Mouse (Mus musculus) forebrain, embryonic 12.5 days (tissue): ENCODE data around the gene Fam3c. TPM values are rescaled to one million over a fixed set of nuclear protein-coding genes. Genes with fewer than 3 reads are reported as not detected.
A peak's percentile ranks its signal among the peaks of the same experiment; 100 is the strongest.

Experiments used
- ATAC-seq: fragments of 200-750 bp; cut with Nextera tagmentation; 2 replicates; pipeline ENCODE4 v1.8.0; 2017; ENCODE audit warnings: moderate TSS enrichment; ENCODE audit not compliant: low FRiP score
- H3K27ac ChIP-seq: fragments of 300-500 bp; sonication (generic); 2 replicates; pipeline ENCODE4 v1.5.1; 2016; ENCODE audit warnings: mild to moderate bottlenecking
- H3K27me3 ChIP-seq: fragments of 300-500 bp; sonication (generic); 2 replicates; pipeline ENCODE4 v1.6.1; 2016; ENCODE audit warnings: mild to moderate bottlenecking
- H3K36me3 ChIP-seq: fragments of 300-500 bp; sonication (generic); replicated peaks from 2 replicates; pipeline ENCODE4 v1.6.1; 2016; ENCODE audit warnings: mild to moderate bottlenecking
- H3K4me1 ChIP-seq: fragments of 300-500 bp; sonication (generic); 2 replicates; pipeline ENCODE4 v1.6.1; 2016
- H3K4me2 ChIP-seq: fragments of 300-500 bp; sonication (generic); 2 replicates; pipeline ENCODE4 v1.6.1; 2016; ENCODE audit warnings: mild to moderate bottlenecking, moderate library complexity
- H3K4me3 ChIP-seq: fragments of 300-500 bp; sonication (generic); replicated peaks from 2 replicates; pipeline ENCODE4 v1.5.1; 2016; ENCODE audit warnings: mild to moderate bottlenecking
- H3K9ac ChIP-seq: fragments of 300-500 bp; sonication (generic); 2 replicates; pipeline ENCODE4 v1.6.1; 2016; ENCODE audit warnings: mild to moderate bottlenecking
- H3K9me3 ChIP-seq: fragments of 300-500 bp; sonication (generic); 2 replicates; pipeline ENCODE4 v1.6.1; 2016
- WGBS: fragments of 180-500 bp; shearing (Covaris S2); methylation state at CpG from one replicate; pipeline ENCODE4 v1.1.7; 2016; 5-methylcytosine and 5-hydroxymethylcytosine counted together
- polyA plus RNA-seq: library from polyadenylated mRNA; unstranded; fragments of >200 nt; fragmentation: Nextera tagmentation; extraction: Ambion mirVana; gene quantifications from 2 replicates; pipeline ENCODE4 v1.2.1, GENCODE M21; 2016

Gene Fam3c
- 27.6 and 29.1 TPM in 2 replicates for polyA plus RNA-seq

DNA sequence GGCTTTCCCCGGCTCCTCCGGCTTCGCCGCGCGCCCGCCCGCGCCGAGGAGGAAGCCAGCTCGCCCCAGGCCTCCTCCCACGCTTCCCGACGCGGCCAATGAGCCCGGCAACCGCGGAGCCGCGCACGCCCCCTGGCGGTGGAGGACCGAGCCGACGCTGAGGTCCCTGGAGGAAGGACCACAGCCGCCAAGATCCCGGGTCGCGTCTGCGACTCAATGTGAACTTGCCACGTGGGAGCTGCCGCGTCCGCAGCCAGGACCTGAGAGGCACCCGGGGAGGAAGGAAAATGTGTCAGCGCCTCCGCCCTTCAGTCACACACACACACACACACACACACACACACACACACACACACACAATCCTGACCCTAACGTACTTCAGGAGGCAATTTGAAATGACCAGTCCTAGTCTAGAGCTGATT is at the start of gene Fam3c:
Gene Fam3c (minus strand): TSS at position 158 of the 422 bp plus-strand sequence.
- peak; percentile 99 for ATAC-seq
- peak within 1 kb of the TSS; percentile 71 for H3K9ac ChIP-seq
- H3K27me3 ChIP-seq = no peaks in the 10 kb centered on the region
- H3K27ac ChIP-seq = peak within 1 kb of the TSS; percentile 82
- 0% methylated on average over 27 of the region's 38 CpGs for WGBS
- H3K9me3 ChIP-seq = no peaks in the 10 kb centered on the region
- peak within 1 kb of the TSS; percentile 57 for H3K4me2 ChIP-seq
- H3K36me3 ChIP-seq = no peaks in the 10 kb centered on the region
- H3K4me3 ChIP-seq = peak within 1 kb of the TSS; percentile 56
- peaks cover 15% of the 10 kb centered on the region for H3K4me1 ChIP-seq

DNA sequence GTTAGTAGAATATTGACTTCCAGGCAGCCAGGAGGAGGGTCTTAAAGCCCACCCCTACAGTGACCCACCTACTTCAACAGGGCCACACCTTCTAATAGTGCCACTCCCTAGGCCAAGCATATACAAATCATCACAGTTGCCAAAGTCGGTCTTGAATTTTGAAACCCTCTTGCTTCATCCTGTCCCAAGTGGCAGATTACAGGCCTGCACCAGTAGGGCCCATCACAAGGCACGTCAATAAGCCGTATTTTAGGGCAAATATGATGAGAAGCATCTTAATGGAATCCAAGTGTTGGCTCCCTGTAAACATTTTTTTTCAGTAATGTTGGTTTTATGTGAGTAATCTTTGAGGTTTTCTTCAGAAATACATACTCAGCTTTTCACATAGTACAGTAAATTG is 49.0 kb upstream of the Fam3c start:
- H3K4me3 ChIP-seq = no peak overlapping the region
- H3K4me1 ChIP-seq = no peaks in the 10 kb centered on the region
- H3K4me2 ChIP-seq = no peak overlapping the region
- no peak overlapping the region for H3K9ac ChIP-seq
- no peak overlapping the region for H3K27ac ChIP-seq
- 84% methylated on average over 3 of the region's 3 CpGs for WGBS
- H3K27me3 ChIP-seq = no peaks in the 10 kb centered on the region
- no peaks in the 10 kb centered on the region for H3K36me3 ChIP-seq
- no peaks in the 10 kb centered on the region for H3K9me3 ChIP-seq
- ATAC-seq = no peak

DNA sequence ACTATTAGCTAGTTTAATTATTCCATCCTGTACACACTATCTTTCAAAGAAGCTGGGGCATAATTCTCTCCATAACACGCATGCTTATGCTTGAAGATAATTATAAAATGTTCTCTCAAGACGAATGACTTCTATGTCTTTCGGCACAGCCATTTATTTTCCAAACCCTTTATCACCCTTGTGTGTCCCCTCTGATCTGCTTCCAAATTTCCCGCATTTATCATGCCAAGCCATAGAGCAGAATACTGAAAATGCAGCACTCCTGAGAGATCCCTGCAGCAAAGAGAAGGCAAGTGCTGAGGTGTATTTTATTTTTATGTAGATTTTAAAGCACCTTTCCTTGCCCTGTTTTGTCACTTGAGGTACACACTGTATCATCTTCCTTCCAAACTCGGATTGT is 47.7 kb upstream of the Fam3c start:
- no peaks in the 10 kb centered on the region for H3K36me3 ChIP-seq
- H3K4me1 ChIP-seq = no peaks in the 10 kb centered on the region
- H3K9ac ChIP-seq = no peak overlapping the region
- no peak overlapping the region for H3K4me2 ChIP-seq
- H3K4me3 ChIP-seq = no peak overlapping the region
- H3K27ac ChIP-seq = no peak overlapping the region
- no peaks in the 10 kb centered on the region for H3K27me3 ChIP-seq
- 90% methylated on average over 5 of the region's 5 CpGs for WGBS
- no peaks in the 10 kb centered on the region for H3K9me3 ChIP-seq
- ATAC-seq = no peak

DNA sequence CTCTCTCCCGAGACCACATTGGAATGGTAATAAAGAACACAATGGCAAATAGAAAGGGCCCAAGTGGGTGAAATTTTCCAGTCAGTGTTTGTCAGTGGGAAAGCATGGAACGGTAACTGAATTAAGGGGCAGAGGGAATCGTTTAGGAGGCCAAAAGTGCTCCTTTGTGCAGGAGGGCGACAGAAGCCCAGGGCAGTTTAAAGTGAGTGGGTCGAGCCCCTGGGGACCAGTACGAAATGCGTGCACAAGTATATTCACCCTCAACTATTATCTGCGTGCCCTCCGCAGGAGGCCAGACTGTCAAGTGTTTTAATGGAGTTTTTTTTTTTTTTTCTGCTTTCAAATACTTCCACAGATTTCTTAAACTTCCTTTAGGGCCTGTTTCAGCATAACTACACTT is 47.3 kb upstream of the Fam3c start:
- H3K4me1 ChIP-seq = no peaks in the 10 kb centered on the region
- no peak overlapping the region for H3K27ac ChIP-seq
- H3K9me3 ChIP-seq = no peaks in the 10 kb centered on the region
- no peak overlapping the region for H3K4me2 ChIP-seq
- H3K4me3 ChIP-seq = no peak overlapping the region
- H3K9ac ChIP-seq = no peak overlapping the region
- no peaks in the 10 kb centered on the region for H3K27me3 ChIP-seq
- no peaks in the 10 kb centered on the region for H3K36me3 ChIP-seq
- no peak for ATAC-seq
- 59% methylated on average over 9 of the region's 9 CpGs for WGBS

DNA sequence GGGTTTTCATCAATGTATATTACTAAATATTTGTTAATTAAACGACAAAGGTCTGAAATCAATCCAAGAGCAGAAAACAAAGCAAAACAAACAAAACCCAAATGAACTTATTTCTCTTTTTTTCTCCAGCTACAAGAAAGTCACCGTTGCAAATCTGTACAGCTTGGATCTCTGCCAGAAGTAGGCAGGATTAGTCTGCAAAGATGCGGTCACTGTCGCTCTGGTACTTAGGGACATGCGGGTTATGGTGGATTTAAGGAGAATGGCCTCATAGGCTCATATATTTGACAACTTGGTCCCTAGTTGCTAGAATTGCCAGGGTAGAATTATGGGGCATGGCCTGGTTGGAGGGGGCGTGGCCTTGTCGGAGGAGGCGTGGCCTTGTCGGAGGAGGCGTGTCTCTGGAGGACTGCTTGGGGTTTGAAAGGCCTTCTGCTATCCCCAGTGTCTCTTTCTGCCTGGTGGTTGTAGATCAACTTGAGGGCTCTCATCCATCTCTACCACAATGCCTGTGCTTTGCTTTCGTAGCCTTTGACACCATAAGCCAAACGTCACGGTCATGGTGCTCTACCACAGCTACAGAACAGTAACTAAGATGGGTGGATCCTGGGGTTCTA is 46.6 kb upstream of the Fam3c start:
- WGBS = 86% methylated on average over 13 of the region's 13 CpGs
- no peaks in the 10 kb centered on the region for H3K27me3 ChIP-seq
- H3K4me2 ChIP-seq = no peak overlapping the region
- H3K9ac ChIP-seq = no peak overlapping the region
- no peak overlapping the region for H3K4me3 ChIP-seq
- ATAC-seq = no peak
- H3K9me3 ChIP-seq = no peaks in the 10 kb centered on the region
- H3K4me1 ChIP-seq = no peaks in the 10 kb centered on the region
- H3K36me3 ChIP-seq = no peaks in the 10 kb centered on the region
- H3K27ac ChIP-seq = no peak overlapping the region

DNA sequence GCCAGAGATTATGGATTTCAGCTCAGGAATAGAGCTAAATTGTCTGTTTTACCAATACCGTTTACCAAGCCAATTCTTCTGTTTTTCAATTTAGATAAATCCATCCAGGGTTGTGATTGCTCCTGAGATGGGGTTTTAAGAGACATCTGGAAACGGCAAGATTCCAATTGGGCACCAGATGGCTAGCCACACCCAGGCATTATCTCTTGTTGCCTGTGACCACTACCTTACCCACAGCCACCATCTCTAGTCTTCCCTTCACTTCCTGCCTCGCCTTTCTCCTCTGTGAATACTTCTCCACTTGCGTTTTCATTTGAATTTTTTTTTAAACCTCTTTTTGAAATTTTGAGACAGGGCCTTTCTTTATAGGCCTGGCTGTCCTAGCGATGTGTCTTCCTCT is 46.0 kb upstream of the Fam3c start:
- Histone ChIP-seq H3K4me3 (no peak overlapping the region), H3K4me2 (no peak overlapping the region), H3K27ac (no peak overlapping the region), H3K27me3 (no peaks in the 10 kb centered on the region), H3K9ac (no peak overlapping the region), H3K36me3 (no peaks in the 10 kb centered on the region), H3K9me3 (no peaks in the 10 kb centered on the region), H3K4me1 (no peaks in the 10 kb centered on the region)
- WGBS = 90% methylated on average over 5 of the region's 5 CpGs
- no peak for ATAC-seq

DNA sequence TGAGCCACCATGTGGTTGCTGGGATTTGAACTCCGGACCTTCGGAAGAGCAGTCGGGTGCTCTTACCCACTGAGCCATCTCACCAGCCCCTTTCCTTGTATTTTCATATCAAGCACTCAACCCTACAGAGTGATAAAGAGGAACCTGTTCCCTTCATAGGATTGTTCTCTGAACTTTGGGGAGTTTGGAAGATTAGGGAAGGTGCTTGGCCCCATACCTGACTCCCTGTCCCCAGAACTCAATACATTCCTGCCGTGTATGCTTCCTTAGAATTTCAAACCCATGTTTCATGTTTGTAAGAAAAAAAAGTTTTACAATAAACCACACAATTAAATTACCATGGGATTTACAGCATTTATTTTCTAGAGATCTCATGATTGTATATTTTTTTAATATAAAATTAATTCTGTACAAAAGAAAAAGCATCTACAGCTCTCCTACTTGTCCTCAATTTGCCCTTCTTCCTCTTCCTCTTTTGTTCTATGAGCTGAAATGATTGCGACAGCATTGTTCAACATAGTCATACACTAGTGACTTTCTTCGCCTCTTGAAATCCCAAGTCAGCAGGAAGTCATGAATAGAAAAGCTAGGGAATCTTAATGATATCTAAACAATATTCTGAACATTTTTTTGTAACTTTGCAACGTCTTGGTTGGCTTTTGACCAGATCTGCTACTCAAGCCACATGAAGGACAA is 42.2 kb upstream of the Fam3c start:
- H3K27ac ChIP-seq = no peak overlapping the region
- no peak overlapping the region for H3K9ac ChIP-seq
- H3K36me3 ChIP-seq = no peaks in the 10 kb centered on the region
- no peaks in the 10 kb centered on the region for H3K4me1 ChIP-seq
- H3K4me2 ChIP-seq = no peak overlapping the region
- H3K9me3 ChIP-seq = no peaks in the 10 kb centered on the region
- H3K4me3 ChIP-seq = no peak overlapping the region
- H3K27me3 ChIP-seq = no peaks in the 10 kb centered on the region
- 92% methylated on average over 7 of the region's 7 CpGs for WGBS
- no peak for ATAC-seq

DNA sequence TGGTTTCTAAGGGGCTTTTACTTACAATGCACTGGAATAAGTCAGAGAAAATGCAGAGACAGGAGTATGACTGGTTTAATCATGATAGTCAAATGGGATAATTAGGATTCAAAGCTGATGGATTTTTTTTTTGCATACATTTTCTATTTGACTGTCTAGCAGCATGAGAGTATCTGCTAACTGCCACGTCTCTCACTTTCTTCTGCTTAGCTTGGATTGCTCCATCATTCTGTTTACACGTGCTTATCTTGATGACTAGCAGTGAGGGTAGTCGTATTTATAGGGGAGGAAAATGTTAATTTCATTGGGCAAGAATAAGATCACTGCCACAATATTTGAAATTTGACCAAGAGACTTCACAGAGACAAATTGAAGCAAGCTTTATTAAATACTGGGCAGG is 39.2 kb upstream of the Fam3c start:
- H3K9me3 ChIP-seq = no peaks in the 10 kb centered on the region
- no peaks in the 10 kb centered on the region for H3K27me3 ChIP-seq
- no peak overlapping the region for H3K27ac ChIP-seq
- 81% methylated on average over 3 of the region's 3 CpGs for WGBS
- no peak overlapping the region for H3K9ac ChIP-seq
- H3K4me2 ChIP-seq = no peak overlapping the region
- ATAC-seq = no peak
- no peaks in the 10 kb centered on the region for H3K36me3 ChIP-seq
- H3K4me3 ChIP-seq = no peak overlapping the region
- H3K4me1 ChIP-seq = no peaks in the 10 kb centered on the region

DNA sequence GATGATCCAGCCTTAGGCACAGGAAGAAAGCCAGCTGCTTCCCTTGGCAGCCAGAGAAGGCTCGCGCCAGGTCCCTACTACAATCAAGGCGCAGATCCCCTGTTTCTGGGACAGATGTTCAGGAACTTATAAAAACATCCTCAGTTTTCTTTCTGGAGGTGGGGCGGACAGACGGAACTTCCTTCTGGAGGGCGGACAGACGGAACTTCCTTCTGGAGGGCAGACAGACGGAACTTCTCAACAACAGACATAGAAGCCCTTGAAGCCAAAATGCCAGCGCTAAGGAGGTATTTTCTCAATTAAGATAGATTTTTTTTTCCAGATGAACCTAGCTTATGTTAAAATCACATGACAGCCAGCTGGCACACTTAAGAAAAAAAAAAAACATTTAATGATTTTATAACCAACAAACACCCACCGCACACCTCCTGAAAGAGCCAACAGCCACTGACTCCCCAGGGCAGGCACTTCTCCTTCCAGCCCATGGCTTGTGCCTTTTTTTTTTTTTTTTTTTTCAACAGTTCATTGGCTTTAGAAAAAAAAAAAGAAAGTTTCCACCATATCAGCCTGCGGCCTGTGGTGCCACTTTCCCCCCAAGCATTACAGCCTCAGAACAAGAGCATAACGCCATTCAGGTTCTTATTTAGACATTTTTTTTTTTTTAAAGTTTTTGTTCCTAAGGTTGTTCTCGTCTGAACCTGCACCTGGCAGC is 34.8 kb upstream of the Fam3c start:
- H3K36me3 ChIP-seq = no peaks in the 10 kb centered on the region
- H3K27me3 ChIP-seq = no peaks in the 10 kb centered on the region
- no peak for ATAC-seq
- no peaks in the 10 kb centered on the region for H3K4me1 ChIP-seq
- H3K4me3 ChIP-seq = no peak overlapping the region
- WGBS = 78% methylated on average over 13 of the region's 13 CpGs
- H3K9ac ChIP-seq = no peak overlapping the region
- no peaks in the 10 kb centered on the region for H3K9me3 ChIP-seq
- no peak overlapping the region for H3K27ac ChIP-seq
- H3K4me2 ChIP-seq = no peak overlapping the region

DNA sequence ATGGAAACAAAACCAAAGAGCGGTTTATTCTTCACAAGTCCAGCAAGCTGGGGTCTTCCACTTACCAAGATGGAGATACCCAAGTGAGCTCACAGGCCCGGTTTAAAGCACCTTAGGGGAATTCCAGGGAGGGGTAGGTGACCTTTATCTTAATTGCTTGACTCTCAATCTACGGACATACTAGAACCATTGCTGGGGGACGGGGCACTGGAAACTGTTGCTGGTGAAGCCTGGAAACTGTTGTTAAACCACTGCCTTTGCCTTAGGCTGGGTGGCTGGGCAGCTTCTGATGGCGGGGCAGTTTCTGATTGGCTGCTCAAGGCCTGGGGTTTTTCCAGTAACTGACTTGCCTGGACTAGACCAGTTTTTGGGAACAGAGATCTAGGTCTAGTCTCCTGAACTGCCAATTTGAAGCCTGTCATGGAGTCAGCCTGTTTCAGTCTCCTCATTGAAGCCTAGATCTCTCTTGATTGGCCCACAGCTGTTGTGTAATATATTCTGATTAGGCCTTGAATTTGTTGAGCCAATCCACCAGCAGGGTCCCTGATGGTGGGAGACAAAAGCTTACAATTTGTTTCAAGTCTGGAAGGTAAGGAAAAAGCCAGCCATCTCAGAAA is 29.3 kb upstream of the Fam3c start:
- WGBS = 93% methylated on average over 5 of the region's 5 CpGs
- H3K4me3 ChIP-seq = no peak overlapping the region
- no peak for ATAC-seq

DNA sequence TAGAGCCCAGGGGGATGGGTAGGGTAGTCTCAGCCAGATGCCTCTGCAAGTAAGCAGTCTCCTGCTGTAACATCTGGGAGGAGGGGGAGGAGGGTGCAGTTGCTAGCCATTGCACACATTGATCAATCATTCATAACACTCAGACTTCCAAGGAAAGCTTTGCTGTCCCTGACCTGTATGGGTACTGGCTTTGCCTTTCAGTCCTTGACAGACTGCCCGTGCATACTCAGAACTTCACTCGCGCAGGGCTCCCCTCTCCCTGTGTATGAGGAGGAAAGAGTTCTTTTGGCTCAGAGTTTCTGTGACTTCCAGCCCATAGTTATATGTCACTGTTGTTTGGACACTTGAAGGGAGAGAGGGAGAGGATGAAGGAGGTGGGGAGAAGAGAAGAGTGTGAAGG is 24.2 kb upstream of the Fam3c start:
- H3K9me3 ChIP-seq = no peaks in the 10 kb centered on the region
- no peak overlapping the region for H3K27ac ChIP-seq
- no peaks in the 10 kb centered on the region for H3K36me3 ChIP-seq
- H3K4me3 ChIP-seq = no peak overlapping the region
- no peak overlapping the region for H3K4me2 ChIP-seq
- H3K27me3 ChIP-seq = no peaks in the 10 kb centered on the region
- no peak for ATAC-seq
- WGBS = 93% methylated on average over 3 of the region's 3 CpGs
- H3K9ac ChIP-seq = no peak overlapping the region
- no peaks in the 10 kb centered on the region for H3K4me1 ChIP-seq

More for the DNA sequence above, 29.3 kb upstream of the Fam3c start:
- H3K4me2 ChIP-seq = no peak overlapping the region
- no peak overlapping the region for H3K27ac ChIP-seq
- H3K27me3 ChIP-seq = no peaks in the 10 kb centered on the region
- no peaks in the 10 kb centered on the region for H3K9me3 ChIP-seq
- H3K4me1 ChIP-seq = no peaks in the 10 kb centered on the region
- H3K36me3 ChIP-seq = no peaks in the 10 kb centered on the region
- H3K9ac ChIP-seq = no peak overlapping the region

DNA sequence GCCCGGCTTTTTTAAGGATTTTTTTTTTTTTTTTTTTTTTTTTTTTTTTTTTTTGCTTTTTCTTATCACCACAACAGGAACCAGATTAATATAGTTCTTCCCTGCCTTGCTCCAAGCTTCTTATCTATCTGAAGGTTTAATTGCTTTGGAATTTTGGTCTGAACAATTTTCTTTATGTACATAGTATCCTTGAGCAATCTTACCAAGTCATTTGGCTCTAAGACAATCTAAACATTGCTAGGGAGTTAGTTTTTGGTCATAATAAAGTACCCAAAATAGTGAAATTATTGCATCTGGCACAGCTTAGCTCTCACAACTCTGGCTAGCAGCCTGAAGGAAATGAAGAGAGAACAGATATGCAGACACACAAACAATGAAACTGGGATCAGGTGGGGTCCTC is 23.8 kb upstream of the Fam3c start:
- H3K9me3 ChIP-seq = no peaks in the 10 kb centered on the region
- 92% methylated on average over 1 of the region's 1 CpGs for WGBS
- no peak overlapping the region for H3K27ac ChIP-seq
- no peaks in the 10 kb centered on the region for H3K27me3 ChIP-seq
- H3K4me3 ChIP-seq = no peak overlapping the region
- no peak overlapping the region for H3K4me2 ChIP-seq
- H3K36me3 ChIP-seq = no peaks in the 10 kb centered on the region
- no peaks in the 10 kb centered on the region for H3K4me1 ChIP-seq
- H3K9ac ChIP-seq = no peak overlapping the region
- ATAC-seq = no peak
